Mouse (Mus musculus) frontal cortex, postnatal 14 days (tissue): ENCODE results near the gene Mab21l1.

Experiments
- DNase-seq, 2 experiments: peaks; one replicate each; pipeline ENCODE4 v3.0.0; 2022; ENCODE audit warnings: low spot score in 2 of 2

Gene Mab21l1

DNA sequence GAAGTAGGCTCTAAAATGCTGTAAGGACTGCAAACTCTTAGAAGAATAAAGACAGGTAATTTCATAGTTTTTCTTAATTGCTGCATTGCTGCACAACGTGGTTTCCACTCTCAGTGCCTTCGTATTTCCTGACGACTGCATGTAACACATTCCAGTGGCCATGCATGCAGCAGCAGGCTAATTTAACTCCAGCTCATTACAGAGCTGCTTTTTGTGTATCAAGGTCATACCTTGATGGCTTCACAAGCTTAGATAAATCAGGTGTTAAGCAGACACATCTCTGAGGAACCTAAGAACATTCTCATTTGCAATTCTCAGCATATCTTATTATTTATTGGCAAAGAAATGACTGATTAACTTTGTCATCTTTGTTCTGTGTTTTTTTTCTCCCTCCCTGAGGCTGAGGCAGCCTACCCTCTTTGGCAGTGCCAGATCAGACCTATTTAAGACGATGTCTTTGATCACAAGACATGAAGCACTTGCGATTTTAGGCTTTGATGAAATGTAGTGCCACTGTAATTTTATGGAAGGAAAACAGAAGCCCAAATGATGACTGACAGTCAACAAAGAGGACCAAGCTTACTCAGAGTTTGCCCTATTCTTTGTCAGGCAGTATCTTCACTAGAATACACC is 32.8 kb downstream of the Mab21l1 start:
- no peak for DNase-seq

DNA sequence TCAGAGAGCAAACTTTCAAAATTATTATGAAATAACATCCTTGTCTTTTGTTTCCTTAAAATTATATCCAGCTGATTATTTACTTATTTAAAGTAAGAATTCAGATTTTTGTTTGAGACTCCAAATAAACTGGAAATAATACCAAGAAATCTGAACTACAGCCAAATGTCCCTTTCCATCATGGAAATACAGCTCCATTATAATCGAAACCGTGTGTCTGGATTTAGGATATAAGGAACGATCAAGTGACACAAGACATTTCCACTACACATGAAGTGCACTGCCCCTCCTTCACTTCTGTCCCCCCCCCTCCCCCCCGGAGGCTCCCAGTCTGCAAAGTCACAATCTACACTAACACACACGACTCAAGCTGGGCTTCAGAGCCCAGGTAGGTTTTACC is 33.8 kb downstream of the Mab21l1 start:
- DNase-seq: no peak

DNA sequence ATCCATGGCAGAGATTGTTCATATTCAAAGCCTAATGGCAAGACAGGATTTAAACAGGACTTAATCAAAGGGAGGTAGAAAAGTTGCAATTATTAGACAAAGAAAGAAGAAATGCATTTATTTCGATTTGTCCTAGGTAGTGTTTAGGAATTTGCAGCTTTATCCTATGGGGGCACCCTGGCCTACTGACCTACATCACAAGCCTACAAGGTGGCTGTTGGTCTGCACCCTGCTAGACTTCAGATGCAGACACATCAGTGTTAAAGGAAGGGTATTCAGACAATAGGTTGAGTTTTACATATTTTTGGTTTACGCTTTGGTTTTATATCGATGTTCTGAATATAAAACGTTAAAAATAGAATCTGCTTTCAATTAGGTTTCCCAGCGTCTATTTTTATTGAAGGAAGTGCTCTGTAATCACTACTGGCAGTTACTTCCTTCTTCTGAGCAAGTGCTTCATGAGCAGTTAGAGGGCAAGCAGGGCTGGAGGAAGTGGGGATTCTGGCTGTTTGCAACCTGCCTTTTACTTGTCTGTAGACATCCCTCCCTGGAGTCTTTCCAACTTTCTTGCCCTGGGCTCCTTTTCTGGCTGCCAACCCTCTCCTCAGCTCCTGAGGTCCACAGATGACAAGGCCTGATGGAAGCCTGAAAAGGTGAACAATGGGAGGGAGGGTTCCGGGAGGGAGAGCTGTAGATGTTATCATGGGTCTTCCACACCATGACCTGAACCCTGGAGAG is 34.5 kb downstream of the Mab21l1 start:
- no peak for DNase-seq

DNA sequence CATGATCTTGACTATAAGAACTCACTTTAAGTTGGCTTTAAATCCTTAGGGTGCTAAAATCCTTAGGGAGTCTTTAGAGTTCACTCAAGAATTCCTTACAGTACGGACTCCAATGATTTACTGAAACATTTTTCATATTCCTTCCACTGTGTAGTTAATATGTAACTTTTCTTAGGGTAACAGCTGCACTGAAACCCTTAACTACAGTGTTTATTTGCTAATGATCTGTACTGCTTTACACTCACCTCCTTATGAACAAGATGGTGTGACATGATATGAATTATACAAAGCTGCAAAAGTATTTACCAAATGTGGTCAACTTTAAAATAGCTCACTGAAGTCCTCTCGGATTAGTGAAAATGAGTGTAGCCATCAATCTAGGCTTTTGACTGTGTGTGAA is 35.8 kb downstream of the Mab21l1 start:
- DNase-seq: no peak

- no peak for DNase-seq
These were observed 37.3 kb downstream of the Mab21l1 start for GRCm38 (mm10) chr3:55819598-55819997.

DNA sequence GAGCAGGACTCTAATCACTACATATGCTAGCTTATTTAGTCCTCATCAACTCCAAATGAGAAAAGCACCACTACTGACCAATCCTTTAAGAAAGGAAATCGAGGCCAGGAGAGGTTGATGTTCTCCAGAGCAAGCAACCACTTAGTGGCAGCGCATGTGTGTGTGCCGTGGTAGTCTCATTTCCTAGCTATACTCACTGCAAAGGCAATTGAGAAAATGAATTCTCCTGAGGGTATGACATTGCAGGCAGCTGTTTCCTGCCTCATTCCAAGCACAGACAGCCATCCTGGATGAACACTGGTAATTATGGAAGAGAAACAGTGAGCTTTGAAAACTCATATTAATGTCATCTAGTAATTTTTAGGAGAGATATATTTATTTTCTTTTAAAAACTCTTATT is 42.6 kb downstream of the Mab21l1 start:
- no peak for DNase-seq

DNA sequence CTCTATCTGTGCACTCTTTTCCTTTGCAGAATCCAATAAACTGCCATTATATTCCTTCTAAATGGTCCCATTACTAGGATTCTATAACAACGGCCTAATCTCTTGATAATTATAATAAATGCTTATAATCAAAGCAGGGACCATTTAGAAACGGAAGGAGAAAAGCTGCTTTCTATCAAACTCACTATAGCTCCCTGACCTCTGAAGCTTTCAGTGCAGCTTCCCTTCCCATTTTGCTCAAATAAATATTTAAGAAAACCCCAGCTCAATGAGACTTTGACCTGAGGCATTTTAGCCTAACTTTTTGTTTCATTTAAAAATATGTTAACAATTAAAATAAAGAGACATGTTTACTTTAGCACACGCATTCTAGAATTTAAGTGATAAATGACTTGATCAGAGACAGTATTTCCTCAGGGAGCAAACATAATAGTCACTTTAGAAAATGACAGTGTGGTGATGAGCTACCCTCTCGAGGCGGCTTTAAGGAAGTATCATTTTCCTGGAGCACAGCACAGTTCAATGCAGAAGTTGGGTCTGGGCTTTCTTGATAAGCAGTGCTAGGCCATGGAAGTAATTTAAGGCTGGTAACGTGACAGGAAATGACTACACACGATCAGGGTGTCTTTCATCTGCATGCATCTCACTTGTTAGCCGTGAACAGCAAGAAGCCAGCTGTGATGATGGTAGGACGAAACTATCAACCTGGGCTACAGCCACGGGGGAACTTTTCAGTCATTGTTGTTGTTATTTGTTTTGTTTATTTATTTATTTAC is 46.4 kb downstream of the Mab21l1 start:
- no peak for DNase-seq

DNA sequence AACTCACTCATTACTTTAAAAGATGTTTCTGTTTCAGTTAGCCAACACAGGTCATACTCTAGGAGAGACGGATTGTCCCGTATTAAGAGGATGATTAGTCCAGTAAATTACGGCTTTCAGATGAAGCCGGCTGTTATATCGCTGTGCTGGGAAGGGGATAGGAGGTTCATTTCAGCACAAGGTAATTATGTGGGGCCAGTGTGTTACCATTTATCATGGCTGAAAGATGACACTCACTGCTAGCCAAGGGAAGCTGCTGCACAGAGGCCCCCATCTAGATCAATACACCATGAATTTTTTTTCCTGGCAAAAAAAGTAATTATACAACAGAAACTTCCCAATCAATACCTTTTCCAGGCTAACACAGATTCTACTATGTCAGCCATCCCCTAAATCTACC is 47.9 kb downstream of the Mab21l1 start:
- no peak for DNase-seq
